Mouse (Mus musculus) heart, embryonic 14.5 days (tissue): ENCODE data around the gene Pde4b. TPM values are rescaled to one million over a fixed set of nuclear protein-coding genes. Genes with fewer than 3 reads are reported as not detected.

Source experiments
- ATAC-seq: fragments of 200-750 bp; cut with Nextera tagmentation; 2 replicates; pipeline ENCODE4 v1.8.0; 2017; ENCODE audit warnings: low read depth, moderate TSS enrichment; ENCODE audit not compliant: insufficient number of reproducible peaks, insufficient read depth, low FRiP score
- H3K27ac ChIP-seq, 2 experiments: fragments of 200-500 bp in 1 of 2; fragments of 300-500 bp in 1 of 2; sonication (generic) in 1 of 2; replicated peaks in 1 of 2; 2 replicates each; pipeline ENCODE4 v1.5.1; 2012 to 2014; ENCODE audit warnings: low read depth in 2 of 2, low read length in 2 of 2, control low read depth in 1 of 2, mild to moderate bottlenecking in 1 of 2, mixed read lengths in 1 of 2; ENCODE audit not compliant: control insufficient read depth in 1 of 2, insufficient read depth in 1 of 2
- H3K27me3 ChIP-seq: fragments of 300-500 bp; sonication (generic); 2 replicates; pipeline ENCODE4 v1.6.1; 2014; ENCODE audit warnings: mild to moderate bottlenecking, low read length, control low read depth; ENCODE audit not compliant: control insufficient read depth, insufficient read depth
- H3K36me3 ChIP-seq: fragments of 300-500 bp; sonication (generic); 2 replicates; pipeline ENCODE4 v1.6.1; 2014; ENCODE audit warnings: mild to moderate bottlenecking, control low read depth, low read length, mixed read lengths; ENCODE audit not compliant: control insufficient read depth, insufficient read depth
- H3K4me1 ChIP-seq, 2 experiments: fragments of 200-500 bp in 1 of 2; fragments of 300-500 bp in 1 of 2; sonication (generic) in 1 of 2; 2 replicates each; pipeline ENCODE4 v1.6.1; 2012 to 2014; ENCODE audit warnings: low read length in 2 of 2, control low read depth in 1 of 2, mixed read lengths in 1 of 2; ENCODE audit not compliant: control insufficient read depth in 2 of 2, insufficient read depth in 2 of 2
- H3K4me2 ChIP-seq: fragments of 300-500 bp; sonication (generic); 2 replicates; pipeline ENCODE4 v1.6.1; 2014; ENCODE audit warnings: mild to moderate bottlenecking, low read length
- H3K4me3 ChIP-seq, 2 experiments: fragments of 200-500 bp in 1 of 2; fragments of 300-500 bp in 1 of 2; sonication (generic) in 1 of 2; 2 replicates each; pipeline ENCODE4 v1.5.1; 2012 to 2014; ENCODE audit warnings: low read length in 2 of 2, mild to moderate bottlenecking in 2 of 2, control low read depth in 1 of 2, low read depth in 1 of 2, moderate library complexity in 1 of 2; ENCODE audit not compliant: control insufficient read depth in 1 of 2, insufficient read depth in 1 of 2
- H3K9ac ChIP-seq: fragments of 300-500 bp; sonication (generic); 2 replicates; pipeline ENCODE4 v1.6.1; 2014; ENCODE audit warnings: mild to moderate bottlenecking, low read length
- H3K9me3 ChIP-seq: fragments of 300-500 bp; sonication (generic); 2 replicates; pipeline ENCODE4 v1.6.1; 2016; ENCODE audit warnings: low read length, control low read depth; ENCODE audit not compliant: control insufficient read depth
- whole genome bisulfite sequencing: fragments of 180-500 bp; shearing (Covaris S2); extraction: QIAGEN DNeasy Blood & Tissue Kit; methylation state at CpG from one replicate; pipeline ENCODE4 v1.1.7; 2014; 5-methylcytosine and 5-hydroxymethylcytosine counted together
- polyA plus RNA-seq: library from polyadenylated mRNA; unstranded; fragments of >200 nt; fragmentation: Nextera tagmentation; extraction: Ambion mirVana; gene quantifications from 2 replicates; pipeline ENCODE4 v1.2.1, GENCODE M21; 2014

Pde4b gene
- polyA plus RNA-seq, 1 experiment from 2014 or later = 30.5 TPM

DNA sequence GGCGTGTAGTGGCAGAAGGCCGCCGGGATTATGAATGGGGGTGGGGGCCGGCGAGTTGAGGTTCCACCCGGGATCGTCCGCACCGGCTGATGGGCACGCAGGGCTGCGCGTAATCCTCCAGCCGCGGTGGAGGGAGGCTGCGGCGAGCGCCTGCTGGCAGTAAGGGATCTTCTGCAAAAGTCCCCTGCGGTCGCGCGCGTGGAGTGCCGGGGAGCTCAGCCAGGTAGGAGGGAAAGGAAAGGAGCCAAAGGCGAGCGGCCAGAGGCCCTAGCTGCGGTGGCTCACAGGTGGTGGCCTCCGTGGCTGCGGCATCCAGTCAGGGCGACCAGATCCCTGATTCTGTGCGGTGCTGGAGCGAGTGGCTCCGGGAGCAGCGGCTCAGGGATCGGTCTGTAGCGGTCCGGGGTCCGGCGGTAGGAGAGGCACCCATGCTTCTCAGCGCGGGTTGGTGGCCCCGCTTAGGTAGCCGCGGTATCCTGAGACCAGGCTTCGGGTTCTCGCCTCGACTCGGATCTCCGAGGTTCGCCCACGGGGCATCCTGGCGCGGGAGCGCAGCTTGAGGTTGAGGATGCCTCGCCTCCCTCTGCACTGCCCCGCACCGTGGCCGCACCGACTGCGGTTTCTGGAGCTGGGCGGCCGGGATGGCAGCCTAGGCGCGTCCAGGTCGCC, 357 bp downstream of the Pde4b start:
- 4% methylated on average over 64 of the region's 64 CpGs for WGBS
- ATAC-seq = peak; percentile 69; the same call in 1 of the 2 replicates
- Histone ChIP-seq H3K4me3 (peak overlapping the region; percentile 50 to 57), H3K4me2 (peak overlapping the region; percentile 87), H3K36me3 (no peaks in the 10 kb centered on the region), H3K27me3 (peaks cover 32% of the 10 kb centered on the region), H3K27ac (no peak overlapping the region), H3K4me1 (peaks cover 0 to 7% of the 10 kb centered on the region in 2 experiments; a peak in 1 of 4 replicates), H3K9ac (peak overlapping the region; percentile 62), H3K9me3 (no peaks in the 10 kb centered on the region)

DNA sequence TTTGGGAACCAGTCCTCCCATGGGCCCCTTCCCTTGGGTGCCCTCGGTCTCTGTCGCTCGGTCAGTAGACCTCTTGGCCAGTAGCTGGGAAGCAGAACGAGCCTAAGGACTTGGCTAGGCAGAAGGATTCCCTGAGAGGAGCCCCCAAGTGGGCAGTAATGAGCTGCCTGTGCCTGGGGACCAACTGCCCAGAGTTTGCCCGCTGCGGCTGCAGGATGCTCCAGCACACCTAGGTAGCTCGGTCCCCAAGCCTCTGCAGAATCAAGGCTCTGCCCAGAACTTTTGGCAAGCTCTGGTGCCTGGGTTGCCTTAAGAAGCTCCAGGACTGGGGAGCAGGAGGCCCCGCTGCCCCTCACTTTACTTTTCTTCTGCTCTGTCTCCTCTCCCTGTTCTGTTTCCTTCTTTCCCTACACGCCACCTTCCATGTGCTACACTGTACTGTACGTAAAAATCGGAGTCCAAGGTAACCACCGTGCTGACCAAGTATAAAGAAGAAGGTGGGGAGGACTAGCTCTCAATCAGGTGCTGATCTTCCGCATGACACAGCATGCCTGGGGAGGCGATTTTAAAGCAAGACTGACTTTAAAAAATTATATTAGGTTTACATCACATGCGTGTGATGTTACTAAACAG, 1.0 kb downstream of the Pde4b start:
- H3K4me3 ChIP-seq = peak overlapping the region; percentile 50 to 57
- no peaks in the 10 kb centered on the region for H3K36me3 ChIP-seq
- ATAC-seq = no peak
- H3K27me3 ChIP-seq = peaks cover 32% of the 10 kb centered on the region
- no peaks in the 10 kb centered on the region for H3K9me3 ChIP-seq
- H3K4me2 ChIP-seq = peak overlapping the region; percentile 87
- WGBS = 26% methylated on average over 15 of the region's 15 CpGs
- H3K27ac ChIP-seq = no peak overlapping the region
- peak overlapping the region; percentile 62 for H3K9ac ChIP-seq
- peaks cover 0 to 7% of the 10 kb centered on the region in 2 experiments; a peak in 1 of 4 replicates for H3K4me1 ChIP-seq

- Histone ChIP-seq H3K4me1 (no peaks in the 10 kb centered on the region), H3K36me3 (no peaks in the 10 kb centered on the region), H3K4me3 (no peak overlapping the region), H3K4me2 (no peak overlapping the region), H3K9ac (no peak overlapping the region), H3K27me3 (no peaks in the 10 kb centered on the region), H3K9me3 (no peaks in the 10 kb centered on the region), H3K27ac (no peak overlapping the region)
- 94% methylated on average over 2 of the region's 2 CpGs for WGBS
- no peak for ATAC-seq
Observed at GRCm38 (mm10) chr4:102095851-102096250, 8.5 kb downstream of the Pde4b start.

GRCm38 (mm10) chr4:102102241-102102640, 14.9 kb downstream of the Pde4b start:
- H3K9me3 ChIP-seq = no peaks in the 10 kb centered on the region
- 47% methylated on average over 4 of the region's 4 CpGs for WGBS
- no peak overlapping the region for H3K9ac ChIP-seq
- H3K36me3 ChIP-seq = no peaks in the 10 kb centered on the region
- H3K27ac ChIP-seq = no peak overlapping the region
- no peak for ATAC-seq
- no peaks in the 10 kb centered on the region for H3K4me1 ChIP-seq
- no peak overlapping the region for H3K4me3 ChIP-seq
- H3K4me2 ChIP-seq = no peak overlapping the region
- no peaks in the 10 kb centered on the region for H3K27me3 ChIP-seq

DNA sequence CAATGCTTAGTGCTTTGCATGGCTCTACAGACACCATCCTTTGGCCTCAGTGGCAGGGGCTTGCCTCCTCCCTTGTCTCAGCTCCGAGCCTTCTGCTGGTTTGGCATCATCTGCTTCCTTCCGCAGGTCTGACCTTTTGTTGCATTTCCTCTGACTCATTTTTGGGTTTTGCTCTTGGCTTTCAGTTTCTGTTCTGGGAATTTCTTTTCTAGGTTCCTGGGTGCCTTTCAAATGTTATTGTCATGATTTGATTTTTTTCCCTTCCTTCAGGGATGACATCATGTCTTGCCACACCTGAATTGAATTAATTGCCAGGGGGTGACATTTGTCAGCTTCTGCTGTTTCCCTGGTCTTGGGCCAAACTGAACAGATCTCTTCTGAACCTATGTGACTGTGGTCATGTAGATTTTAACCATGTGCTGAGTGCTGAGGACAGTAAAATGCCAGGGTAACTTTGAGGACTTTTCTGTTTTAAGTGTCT, 17.2 kb downstream of the Pde4b start:
- Histone ChIP-seq H3K9ac (no peak overlapping the region), H3K9me3 (no peaks in the 10 kb centered on the region), H3K4me3 (no peak overlapping the region), H3K27ac (no peak overlapping the region), H3K27me3 (no peaks in the 10 kb centered on the region), H3K4me2 (no peak overlapping the region), H3K4me1 (no peaks in the 10 kb centered on the region), H3K36me3 (no peaks in the 10 kb centered on the region)
- WGBS = 69% methylated on average over 2 of the region's 2 CpGs
- no peak for ATAC-seq

- Histone ChIP-seq H3K4me2 (no peak overlapping the region), H3K4me3 (no peak overlapping the region), H3K36me3 (no peaks in the 10 kb centered on the region), H3K4me1 (no peaks in the 10 kb centered on the region), H3K27me3 (no peaks in the 10 kb centered on the region), H3K27ac (no peak overlapping the region), H3K9ac (no peak overlapping the region), H3K9me3 (no peaks in the 10 kb centered on the region)
- ATAC-seq = no peak
- WGBS = 80% methylated on average over 6 of the region's 6 CpGs
Observed at GRCm38 (mm10) chr4:102106771-102107170, 19.4 kb downstream of the Pde4b start.

- Histone ChIP-seq H3K27ac (no peak overlapping the region), H3K36me3 (no peaks in the 10 kb centered on the region), H3K4me1 (no peaks in the 10 kb centered on the region), H3K27me3 (no peaks in the 10 kb centered on the region), H3K4me2 (no peak overlapping the region), H3K4me3 (no peak overlapping the region), H3K9ac (no peak overlapping the region), H3K9me3 (no peaks in the 10 kb centered on the region)
- no peak for ATAC-seq
- WGBS = 94% methylated on average over 3 of the region's 3 CpGs
Observed at GRCm38 (mm10) chr4:102119454-102119853, 32.1 kb downstream of the Pde4b start.
